Comparison of ENCODE assay signal across 15 mouse cellular contexts in genomic region chr8:81601136-81601535, GRCm38 (mm10).
A peak's percentile ranks its signal among the peaks of the same experiment; 100 is the strongest.
DNase-seq lines count a peak whose midpoint lies in the region.
"Had no signal": no experiment of that assay in that cellular context is flagged by ENCODE, and none has a peak within 500 bp of the region (broad histone marks: within the 10 kb centered on the region; RNA-seq: fewer than 3 reads in every experiment).

No protein-coding gene starts in this region.

- DNase-seq in adrenal gland, adult (ENCODE audit: inconsistent age in 2 of 2, low spot score in 1 of 2), result peak; percentile 50 to 76
- no peak for DNase-seq in adrenal gland, postnatal 4 days (ENCODE audit: low spot score in 2 of 2)
- peak; percentile 62 for DNase-seq in adrenal gland, adult 2 months
- DNase-seq in adrenal gland, postnatal 14 days, result peak; percentile 75
- no peak for DNase-seq in cerebellum, adult 9-11 months
- no peak for DNase-seq in cerebellum, postnatal 10 days
- DNase-seq: cerebellum, adult 11-12 months; cerebellum, adult 8-10 months; cerebellum, postnatal 25 days; gastrocnemius, postnatal 10 days; gastrocnemius, postnatal 36 days; heart, adult 2 months; heart, postnatal 14 days; heart, postnatal 4 days; kidney, adult 18-20 months had no signal

Comparison
In these comparisons a context has a peak if more than half of its experiments do, and no peak if none do; other contexts are left out.
1. DNase-seq: peak in adrenal gland, adult (2 of 2), adrenal gland, adult 2 months (single experiment) and adrenal gland, postnatal 14 days (single experiment); none in adrenal gland, postnatal 4 days (0 of 2), cerebellum, adult 9-11 months (single experiment) and cerebellum, postnatal 10 days (0 of 2).